Mouse (Mus musculus): Measurements from ENCODE around the gene Msmb. TPM values are rescaled to one million over a fixed set of nuclear protein-coding genes. Genes with fewer than 3 reads are reported as not detected.
"Not testable (repeated sequence)": the region's sequence is repeated elsewhere in the genome, so short reads cannot be mapped to it uniquely, and the experiment has no call there.

Msmb gene
- total RNA-seq (2021) = not detected
- long read RNA-seq = 0 reads

- no peak for DNase-seq (ENCODE audit: low spot score in 2 of 2)
Measured at GRCm38 (mm10) chr14:32141723-32142122, at the start of gene Msmb. Gene Msmb (plus strand): TSS chr14:32142023.

GRCm38 (mm10) chr14:32093018-32093417 is 48.8 kb upstream of the Msmb start:
- no peak for DNase-seq (ENCODE audit: low spot score in 2 of 2)

GRCm38 (mm10) chr14:32093500-32094117 is 48.2 kb upstream of the Msmb start:
- DNase-seq (ENCODE audit: low spot score in 2 of 2) = no peak

GRCm38 (mm10) chr14:32095646-32096045 is 46.2 kb upstream of the Msmb start:
- DNase-seq (ENCODE audit: low spot score in 2 of 2) = no peak

- no peak for DNase-seq (ENCODE audit: low spot score in 2 of 2)
Measured at GRCm38 (mm10) chr14:32096740-32097139, 45.1 kb upstream of the Msmb start.

GRCm38 (mm10) chr14:32097691-32098090 is 44.1 kb upstream of the Msmb start:
- no peak for DNase-seq (ENCODE audit: low spot score in 2 of 2)

- no peak for DNase-seq (ENCODE audit: low spot score in 2 of 2)
Measured at GRCm38 (mm10) chr14:32098951-32099350, 42.9 kb upstream of the Msmb start.

- DNase-seq (ENCODE audit: low spot score in 2 of 2) = no peak
Measured at GRCm38 (mm10) chr14:32103556-32103955, 38.3 kb upstream of the Msmb start.

GRCm38 (mm10) chr14:32105663-32106062 is 36.2 kb upstream of the Msmb start:
- no peak for DNase-seq (ENCODE audit: low spot score in 2 of 2)

GRCm38 (mm10) chr14:32106911-32107310 is 34.9 kb upstream of the Msmb start:
- no peak for DNase-seq (ENCODE audit: low spot score in 2 of 2)

- not testable (repeated sequence) for DNase-seq (ENCODE audit: low spot score in 2 of 2)
Measured at GRCm38 (mm10) chr14:32112124-32112523, 29.7 kb upstream of the Msmb start.

GRCm38 (mm10) chr14:32120940-32121919 is 20.6 kb upstream of the Msmb start:
- DNase-seq (ENCODE audit: low spot score in 2 of 2) = no peak

- no peak for DNase-seq (ENCODE audit: low spot score in 2 of 2)
Measured at GRCm38 (mm10) chr14:32121920-32122315, 19.9 kb upstream of the Msmb start.

- DNase-seq (ENCODE audit: low spot score in 2 of 2) = no peak
Measured at GRCm38 (mm10) chr14:32124261-32124660, 17.6 kb upstream of the Msmb start.

GRCm38 (mm10) chr14:32125256-32125655 is 16.6 kb upstream of the Msmb start:
- DNase-seq (ENCODE audit: low spot score in 2 of 2) = not testable (repeated sequence)

GRCm38 (mm10) chr14:32128409-32128808 is 13.4 kb upstream of the Msmb start:
- DNase-seq (ENCODE audit: low spot score in 2 of 2) = no peak

GRCm38 (mm10) chr14:32131836-32132235 is 10.0 kb upstream of the Msmb start:
- DNase-seq (ENCODE audit: low spot score in 2 of 2) = no peak

GRCm38 (mm10) chr14:32134293-32134692 is 7.5 kb upstream of the Msmb start:
- no peak for DNase-seq (ENCODE audit: low spot score in 2 of 2)

- DNase-seq (ENCODE audit: low spot score in 2 of 2) = not testable (repeated sequence)
Measured at GRCm38 (mm10) chr14:32136467-32136866, 5.4 kb upstream of the Msmb start.

- no peak for DNase-seq (ENCODE audit: low spot score in 2 of 2)
Measured at GRCm38 (mm10) chr14:32140359-32140965, 1.4 kb upstream of the Msmb start.

- no peak for DNase-seq (ENCODE audit: low spot score in 2 of 2)
Measured at GRCm38 (mm10) chr14:32144734-32145133, 2.9 kb downstream of the Msmb start.

GRCm38 (mm10) chr14:32145401-32145800 is 3.6 kb downstream of the Msmb start:
- DNase-seq (ENCODE audit: low spot score in 2 of 2) = no peak

All from layer of hippocampus, postnatal 10 days (tissue).